Mouse (Mus musculus): Measurements from ENCODE around the gene Mnd1. TPM values are rescaled to one million over a fixed set of nuclear protein-coding genes. Genes with fewer than 3 reads are reported as not detected.
A peak's percentile ranks its signal among the peaks of the same experiment; 100 is the strongest.

The Mnd1 gene
- total RNA-seq, 1 experiment, result 31.9 TPM

GRCm38 (mm10) chr3:84169393-84170005 lies 13.9 kb upstream of the Mnd1 start:
- in situ Hi-C loops (cut with MboI; ENCODE audit: low sequenced_read_pairs in 2 of 2, unreplicated experiment in 2 of 2), result loop anchor here (5.0 to 10.0 kb wide), 2 partner anchors 133 to 135 kb away; partner anchors contain the start of gene Trim2 (in 1 of the 2)
- TF ChIP-seq ZC3H11A (IDR thresholded peaks at IDR 0.05; ENCODE audit: borderline replicate concordance, low read depth, low read length) (peak; percentile 59), HCFC1 (IDR thresholded peaks at IDR 0.05; ENCODE audit: borderline replicate concordance, insufficient read depth, low read length) (no peak)
- Histone ChIP-seq H3K9ac (ENCODE audit: insufficient read depth, low read depth, low read length, poor library complexity, severe bottlenecking) (no peak overlapping the region), H3K4me1 (ENCODE audit: control insufficient read depth in 2 of 2, insufficient read depth in 2 of 2, low read length in 2 of 2, poor library complexity in 1 of 2) (peaks cover 0 to 2% of the 10 kb centered on the region in 2 experiments; a peak in 2 of 4 replicates), H3K36me3 (ENCODE audit: control insufficient read depth, insufficient read depth, low read length, poor library complexity, severe bottlenecking) (peaks cover 7% of the 10 kb centered on the region), H3K4me3 (ENCODE audit: insufficient read depth in 1 of 2, low read depth in 1 of 2, low read length in 2 of 2, poor library complexity in 1 of 2, severe bottlenecking in 1 of 2) (no peak overlapping the region), H3K27ac (ENCODE audit: insufficient read depth, low read depth, low read length, poor library complexity, severe bottlenecking) (no peak overlapping the region), H3K9me3 (ENCODE audit: control insufficient read depth, insufficient read depth, low read depth, low read length) (no peaks in the 10 kb centered on the region)
- no peak for DNase-seq (ENCODE audit: low read depth, low spot score)

GRCm38 (mm10) chr3:84168943-84169342 lies 13.4 kb upstream of the Mnd1 start:
- no peak for TF ChIP-seq HCFC1 (IDR thresholded peaks at IDR 0.05; ENCODE audit: borderline replicate concordance, insufficient read depth, low read length)
- TF ChIP-seq CHD2 (IDR thresholded peaks at IDR 0.05; ENCODE audit: low read depth, low read length), result no peak
- TF ChIP-seq ZNF384 (IDR thresholded peaks at IDR 0.05; ENCODE audit: low read depth, low read length), result no peak
- TF ChIP-seq MAFK (IDR thresholded peaks at IDR 0.05; ENCODE audit: insufficient read depth, low read depth, low read length), result no peak
- no peak for TF ChIP-seq ZC3H11A (IDR thresholded peaks at IDR 0.05; ENCODE audit: borderline replicate concordance, low read depth, low read length)
- Histone ChIP-seq H3K4me1 (ENCODE audit: control insufficient read depth in 2 of 2, insufficient read depth in 2 of 2, low read length in 2 of 2, poor library complexity in 1 of 2) (peaks cover 0 to 2% of the 10 kb centered on the region in 2 experiments; a peak in 2 of 4 replicates), H3K4me3 (ENCODE audit: insufficient read depth in 1 of 2, low read depth in 1 of 2, low read length in 2 of 2, poor library complexity in 1 of 2, severe bottlenecking in 1 of 2) (no peak overlapping the region), H3K36me3 (ENCODE audit: control insufficient read depth, insufficient read depth, low read length, poor library complexity, severe bottlenecking) (peaks cover 11% of the 10 kb centered on the region), H3K27ac (ENCODE audit: insufficient read depth, low read depth, low read length, poor library complexity, severe bottlenecking) (no peak overlapping the region), H3K9me3 (ENCODE audit: control insufficient read depth, insufficient read depth, low read depth, low read length) (no peaks in the 10 kb centered on the region), H3K9ac (ENCODE audit: insufficient read depth, low read depth, low read length, poor library complexity, severe bottlenecking) (no peak overlapping the region)
- DNase-seq (ENCODE audit: low read depth, low spot score), result no peak
- in situ Hi-C loops (cut with MboI; ENCODE audit: low sequenced_read_pairs in 2 of 2, unreplicated experiment in 2 of 2), result no loop called here

- Histone ChIP-seq H3K9me3 (ENCODE audit: control insufficient read depth, insufficient read depth, low read depth, low read length) (no peaks in the 10 kb centered on the region), H3K27ac (ENCODE audit: insufficient read depth, low read depth, low read length, poor library complexity, severe bottlenecking) (no peak overlapping the region), H3K9ac (ENCODE audit: insufficient read depth, low read depth, low read length, poor library complexity, severe bottlenecking) (no peak overlapping the region), H3K4me3 (ENCODE audit: insufficient read depth in 1 of 2, low read depth in 1 of 2, low read length in 2 of 2, poor library complexity in 1 of 2, severe bottlenecking in 1 of 2) (no peak overlapping the region), H3K36me3 (ENCODE audit: control insufficient read depth, insufficient read depth, low read length, poor library complexity, severe bottlenecking) (peaks cover 11% of the 10 kb centered on the region), H3K4me1 (ENCODE audit: control insufficient read depth in 2 of 2, insufficient read depth in 2 of 2, low read length in 2 of 2, poor library complexity in 1 of 2) (no peaks in the 10 kb centered on the region)
- DNase-seq (ENCODE audit: low read depth, low spot score), result no peak
- TF ChIP-seq ZNF384 (IDR thresholded peaks at IDR 0.05; ENCODE audit: low read depth, low read length) (no peak), CHD2 (IDR thresholded peaks at IDR 0.05; ENCODE audit: low read depth, low read length) (no peak), ZC3H11A (IDR thresholded peaks at IDR 0.05; ENCODE audit: borderline replicate concordance, low read depth, low read length) (no peak), HCFC1 (IDR thresholded peaks at IDR 0.05; ENCODE audit: borderline replicate concordance, insufficient read depth, low read length) (no peak), MAFK (IDR thresholded peaks at IDR 0.05; ENCODE audit: insufficient read depth, low read depth, low read length) (no peak)
- in situ Hi-C loops (cut with MboI; ENCODE audit: low sequenced_read_pairs in 2 of 2, unreplicated experiment in 2 of 2), result no loop called here
Observed at GRCm38 (mm10) chr3:84166073-84166472, 10.5 kb upstream of the Mnd1 start.

- no peaks in the 10 kb centered on the region for H3K4me1 ChIP-seq (ENCODE audit: control insufficient read depth in 2 of 2, insufficient read depth in 2 of 2, low read length in 2 of 2, poor library complexity in 1 of 2)
Observed at GRCm38 (mm10) chr3:84165391-84165790, 9.8 kb upstream of the Mnd1 start.

More at GRCm38 (mm10) chr3:84165391-84165790, 9.8 kb upstream of the Mnd1 start:
- no peak overlapping the region for H3K4me3 ChIP-seq (ENCODE audit: insufficient read depth in 1 of 2, low read depth in 1 of 2, low read length in 2 of 2, poor library complexity in 1 of 2, severe bottlenecking in 1 of 2)
- H3K27ac ChIP-seq (ENCODE audit: insufficient read depth, low read depth, low read length, poor library complexity, severe bottlenecking), result no peak overlapping the region
- TF ChIP-seq ZNF384 (IDR thresholded peaks at IDR 0.05; ENCODE audit: low read depth, low read length) (no peak), HCFC1 (IDR thresholded peaks at IDR 0.05; ENCODE audit: borderline replicate concordance, insufficient read depth, low read length) (no peak), ZC3H11A (IDR thresholded peaks at IDR 0.05; ENCODE audit: borderline replicate concordance, low read depth, low read length) (no peak), MAFK (IDR thresholded peaks at IDR 0.05; ENCODE audit: insufficient read depth, low read depth, low read length) (no peak), CHD2 (IDR thresholded peaks at IDR 0.05; ENCODE audit: low read depth, low read length) (no peak)
- H3K36me3 ChIP-seq (ENCODE audit: control insufficient read depth, insufficient read depth, low read length, poor library complexity, severe bottlenecking), result peaks cover 11% of the 10 kb centered on the region
- no peak overlapping the region for H3K9ac ChIP-seq (ENCODE audit: insufficient read depth, low read depth, low read length, poor library complexity, severe bottlenecking)
- no peaks in the 10 kb centered on the region for H3K9me3 ChIP-seq (ENCODE audit: control insufficient read depth, insufficient read depth, low read depth, low read length)
- in situ Hi-C loops (cut with MboI; ENCODE audit: low sequenced_read_pairs in 2 of 2, unreplicated experiment in 2 of 2), result no loop called here
- no peak for DNase-seq (ENCODE audit: low read depth, low spot score)

Data from ES-E14 (cell line).